Mouse (Mus musculus) hindbrain, embryonic 11.5 days (tissue): ENCODE measurements around the gene Abhd14a. TPM values are rescaled to one million over a fixed set of nuclear protein-coding genes. Genes with fewer than 3 reads are reported as not detected.

Experiments
- ATAC-seq: fragments of 200-750 bp; cut with Nextera tagmentation; 2 replicates; pipeline ENCODE4 v1.8.0; 2017; ENCODE audit warnings: mild to moderate bottlenecking, moderate TSS enrichment, moderate library complexity; ENCODE audit not compliant: low FRiP score
- DNase-seq: peaks from one replicate; pipeline ENCODE4 v3.0.0-alpha.2; 2015; ENCODE audit warnings: low spot score
- H3K27ac ChIP-seq: fragments of 300-500 bp; sonication (generic); 2 replicates; pipeline ENCODE4 v1.5.1; 2014; ENCODE audit warnings: mild to moderate bottlenecking, low read depth, low read length
- H3K27me3 ChIP-seq: fragments of 300-500 bp; sonication (generic); 2 replicates; pipeline ENCODE4 v1.6.1; 2014; ENCODE audit warnings: mild to moderate bottlenecking, low read length, moderate library complexity, mixed read lengths; ENCODE audit not compliant: control insufficient read depth, insufficient read depth
- H3K36me3 ChIP-seq: fragments of 300-500 bp; sonication (generic); 2 replicates; pipeline ENCODE4 v1.6.1; 2014; ENCODE audit warnings: mild to moderate bottlenecking, low read length, moderate library complexity, mixed read lengths; ENCODE audit not compliant: control insufficient read depth, insufficient read depth
- H3K4me1 ChIP-seq: fragments of 300-500 bp; sonication (generic); replicated peaks from 2 replicates; pipeline ENCODE4 v1.6.1; 2014; ENCODE audit warnings: low read length, mixed read lengths; ENCODE audit not compliant: control insufficient read depth, insufficient read depth
- H3K4me2 ChIP-seq: fragments of 300-500 bp; sonication (generic); replicated peaks from 2 replicates; pipeline ENCODE4 v1.6.1; 2014; ENCODE audit warnings: mild to moderate bottlenecking, low read depth, low read length
- H3K4me3 ChIP-seq: fragments of 300-500 bp; sonication (generic); 2 replicates; pipeline ENCODE4 v1.5.1; 2014; ENCODE audit warnings: low read depth, low read length
- H3K9ac ChIP-seq: fragments of 300-500 bp; sonication (generic); 2 replicates; pipeline ENCODE4 v1.6.1; 2014; ENCODE audit warnings: low read depth, low read length
- H3K9me3 ChIP-seq: fragments of 300-500 bp; sonication (generic); 2 replicates; pipeline ENCODE4 v1.6.1; 2016; ENCODE audit warnings: low read length; ENCODE audit not compliant: control insufficient read depth
- WGBS: fragments of 180-500 bp; shearing (Covaris S2); extraction: QIAGEN DNeasy Blood & Tissue Kit; methylation state at CpG from one replicate; pipeline ENCODE4 v1.1.7; 2014; 5-methylcytosine and 5-hydroxymethylcytosine counted together
- polyA plus RNA-seq: library from polyadenylated mRNA; unstranded; fragments of >200 nt; fragmentation: Nextera tagmentation; extraction: Ambion mirVana; gene quantifications from 2 replicates; pipeline ENCODE4 v1.2.1, GENCODE M21; 2014

Abhd14a gene
- polyA plus RNA-seq, 1 experiment from 2014 or later, result 31.2 TPM

DNA sequence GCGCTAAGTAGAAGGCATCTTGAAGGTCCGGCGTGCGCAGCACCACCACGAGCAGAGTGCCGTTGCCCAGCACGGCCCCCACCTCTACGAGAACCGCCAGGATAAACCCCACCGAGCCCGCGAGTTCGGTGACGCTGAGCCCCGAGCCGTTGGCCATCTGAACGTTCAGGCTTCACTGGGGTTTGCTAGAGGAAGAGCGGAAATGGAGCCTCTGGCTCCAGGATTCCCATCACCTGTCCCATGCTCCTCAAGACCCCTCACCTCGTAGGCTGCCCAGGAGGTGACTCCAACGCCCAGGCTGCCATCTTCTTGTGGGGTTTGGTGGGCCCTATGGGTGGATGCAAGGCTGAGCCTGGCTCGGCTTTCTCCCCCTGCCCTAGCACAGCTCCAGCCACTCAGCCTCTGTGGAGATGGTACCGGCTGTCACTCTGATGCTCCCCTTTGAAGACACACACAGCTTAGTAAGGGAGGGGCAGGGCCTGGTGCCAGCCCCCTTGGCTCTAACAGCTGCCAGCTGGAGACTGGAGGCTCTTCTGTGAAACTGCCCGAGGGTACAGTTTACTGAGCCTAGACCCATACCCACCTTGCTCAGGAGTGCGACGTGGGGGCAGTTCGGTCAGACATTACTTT, 18.2 kb upstream of the Abhd14a start, which contains the start of gene Gpr62:
TSS of gene Gpr62 (minus strand) at position 368 of the 630 bp plus-strand sequence.
- 28% methylated on average over 26 of the region's 26 CpGs for WGBS
- Histone ChIP-seq H3K4me3 (peak within 1 kb of the TSS; percentile 43), H3K4me1 (peaks cover 14% of the 10 kb centered on the region; the same call in 1 of the 2 replicates), H3K9ac (peak within 1 kb of the TSS; percentile 68), H3K27ac (peak within 1 kb of the TSS; percentile 60; the same call in 1 of the 2 replicates), H3K4me2 (peak within 1 kb of the TSS; percentile 95), H3K27me3 (no peaks in the 10 kb centered on the region), H3K36me3 (peaks cover 18% of the 10 kb centered on the region), H3K9me3 (no peaks in the 10 kb centered on the region)
- peak; percentile 9 for ATAC-seq
- no peak for DNase-seq

DNA sequence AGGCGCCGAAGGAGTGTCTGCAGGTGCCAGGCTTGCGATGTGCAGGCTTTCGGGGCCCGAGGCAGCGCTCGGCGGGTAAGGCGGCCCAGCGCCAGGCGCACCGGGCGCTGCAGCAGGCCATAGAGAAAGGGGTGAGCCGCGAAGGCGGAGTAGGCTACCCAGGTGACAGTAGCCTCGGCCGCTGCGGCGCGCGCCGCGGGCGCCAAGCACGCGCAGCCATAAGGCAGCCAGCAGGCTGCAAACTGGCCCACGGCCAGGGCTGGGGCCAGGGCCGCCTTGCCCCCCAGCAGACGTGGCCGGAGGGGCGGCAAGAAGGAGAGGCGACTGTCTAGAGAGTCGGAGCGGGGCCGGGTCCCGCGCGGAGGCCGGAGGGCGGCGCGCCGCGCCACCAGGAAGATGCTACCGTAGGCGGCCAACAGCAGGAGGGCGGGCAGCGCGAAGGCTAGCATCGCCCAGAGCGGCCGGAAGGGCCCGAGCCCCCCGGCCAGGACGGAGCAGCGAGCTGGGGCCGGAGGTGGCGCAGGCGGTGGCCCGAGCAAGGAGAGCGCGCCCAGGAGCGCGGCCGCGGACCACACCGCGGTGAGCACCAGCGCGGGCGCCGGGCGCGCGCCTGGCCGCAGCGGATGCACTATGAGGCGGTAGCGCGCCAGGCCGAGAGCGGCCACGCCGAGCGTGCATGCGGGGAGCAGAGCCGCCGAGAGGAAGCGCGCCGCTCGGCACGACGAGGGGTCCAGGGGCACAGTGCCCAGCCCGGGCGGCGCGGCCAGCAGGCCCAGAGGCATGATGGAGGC, 17.5 kb upstream of the Abhd14a start:
- Histone ChIP-seq H3K9me3 (no peaks in the 10 kb centered on the region), H3K36me3 (peaks cover 23% of the 10 kb centered on the region), H3K27ac (peak overlapping the region; percentile 60; the same call in 1 of the 2 replicates), H3K4me3 (peak overlapping the region; percentile 43), H3K4me2 (peak overlapping the region; percentile 95), H3K27me3 (no peaks in the 10 kb centered on the region), H3K4me1 (peaks cover 14% of the 10 kb centered on the region; the same call in 1 of the 2 replicates), H3K9ac (peak overlapping the region; percentile 68)
- ATAC-seq (peak; percentile 82), DNase-seq (peak; percentile 78)
- WGBS, result 1% methylated on average over 89 of the region's 99 CpGs

DNA sequence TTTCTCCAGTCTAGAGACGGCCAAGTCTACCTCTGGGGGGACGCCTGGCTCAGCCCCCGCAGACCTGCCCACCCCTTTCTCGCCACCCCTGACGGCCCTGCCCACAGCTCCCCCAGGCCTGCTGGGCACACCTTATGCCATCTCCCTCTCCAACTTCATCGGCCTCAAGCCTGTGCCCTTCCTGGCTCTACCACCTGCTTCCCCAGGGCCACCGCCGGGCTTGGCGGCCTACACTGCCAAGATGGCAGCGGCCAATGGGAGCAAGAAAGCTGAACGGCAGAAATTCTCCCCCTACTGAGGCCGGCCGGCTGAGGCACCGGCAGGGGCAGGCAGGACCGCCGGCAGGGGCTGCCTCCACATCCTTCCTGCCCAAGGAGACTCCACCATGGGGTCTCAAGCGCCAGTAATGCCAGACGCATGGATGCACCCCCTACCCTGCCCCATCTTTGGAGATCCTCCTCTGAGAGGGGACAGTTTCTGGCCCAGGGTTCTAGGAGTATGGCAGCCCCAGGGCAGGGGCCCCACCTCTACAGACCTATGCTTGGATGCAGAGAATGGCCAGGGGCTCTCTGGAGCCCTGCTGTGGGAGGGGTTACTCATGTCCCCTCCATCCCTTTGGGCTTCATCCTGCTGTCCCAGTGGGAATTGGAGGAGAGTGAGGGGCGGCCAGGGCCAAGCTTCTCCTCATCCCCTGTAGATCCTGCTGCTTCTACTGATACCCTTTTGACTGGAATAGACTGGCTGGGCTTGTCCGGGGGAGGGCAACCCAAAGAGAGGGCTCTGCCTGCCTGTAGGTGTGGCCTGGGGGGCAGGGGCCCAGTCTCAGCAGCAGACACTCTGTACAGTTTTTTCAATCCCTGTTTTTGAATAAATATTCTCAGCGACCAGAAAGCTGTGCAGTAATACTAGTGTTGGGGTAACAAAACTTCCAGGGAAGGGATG, 15.9 kb upstream of the Abhd14a start:
- Histone ChIP-seq H3K4me1 (peaks cover 14% of the 10 kb centered on the region; the same call in 1 of the 2 replicates), H3K9ac (no peak overlapping the region), H3K27ac (no peak overlapping the region), H3K27me3 (no peaks in the 10 kb centered on the region), H3K9me3 (no peaks in the 10 kb centered on the region), H3K36me3 (peaks cover 25% of the 10 kb centered on the region), H3K4me2 (0 out of 2 replicates have a peak overlapping the region, but pooled peaks have one; percentile 7), H3K4me3 (no peak overlapping the region)
- DNase-seq (no peak), ATAC-seq (no peak)
- whole genome bisulfite sequencing, result 86% methylated on average over 21 of the region's 21 CpGs

DNA sequence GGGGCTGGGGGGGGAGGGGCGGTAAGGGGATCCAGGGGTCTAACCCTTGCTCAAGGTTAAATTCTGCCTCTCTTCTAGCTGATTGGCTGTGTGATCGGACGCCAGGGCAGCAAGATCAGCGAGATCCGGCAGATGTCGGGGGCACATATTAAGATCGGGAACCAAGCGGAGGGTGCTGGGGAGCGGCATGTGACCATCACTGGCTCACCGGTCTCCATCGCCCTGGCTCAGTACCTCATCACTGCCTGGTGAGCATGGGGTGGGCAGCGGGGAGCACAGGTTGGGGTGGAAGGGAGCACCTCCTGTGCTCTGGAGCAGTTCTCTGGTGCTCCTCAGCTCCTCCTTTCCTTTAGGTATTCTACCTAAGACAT, 14.9 kb upstream of the Abhd14a start:
- no peak for DNase-seq
- H3K4me1 ChIP-seq, result peaks cover 19% of the 10 kb centered on the region

DNA sequence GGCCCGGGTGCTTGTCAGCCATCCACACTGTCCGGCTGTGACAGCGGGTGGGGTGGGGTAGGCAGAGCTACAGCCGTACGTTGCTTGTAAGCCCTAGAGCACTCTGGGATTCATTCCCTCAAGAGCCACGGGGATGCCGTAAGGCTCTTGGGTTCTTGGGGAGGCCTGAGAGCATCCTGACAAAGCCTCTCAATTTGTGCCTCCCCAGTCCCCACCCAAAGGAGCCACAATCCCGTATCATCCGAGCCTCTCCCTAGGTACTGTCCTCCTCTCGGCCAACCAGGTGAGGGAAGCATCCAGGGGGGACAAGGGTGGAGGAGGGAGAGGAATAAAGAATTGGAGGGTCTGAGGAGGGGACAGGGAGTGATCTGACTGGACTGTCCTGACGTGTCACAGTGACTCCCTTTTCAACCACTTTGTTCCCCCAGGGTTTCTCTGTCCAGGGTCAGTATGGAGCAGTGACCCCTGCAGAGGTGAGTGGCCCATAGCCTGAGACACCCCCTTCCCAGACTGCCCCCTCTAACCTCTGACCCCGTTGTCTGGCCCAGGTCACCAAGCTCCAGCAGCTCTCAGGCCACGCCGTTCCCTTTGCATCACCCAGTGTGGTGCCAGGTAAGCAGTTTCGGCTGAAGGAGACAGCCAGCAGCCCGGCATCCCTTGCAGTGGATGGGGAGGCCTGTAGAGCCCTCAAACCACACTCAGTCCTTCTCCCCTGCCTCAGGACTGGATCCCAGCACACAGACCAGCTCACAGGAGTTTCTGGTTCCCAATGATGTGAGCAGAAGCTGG, 14.4 kb upstream of the Abhd14a start:
- H3K4me2 ChIP-seq, result no peak overlapping the region
- no peak for ATAC-seq
- H3K4me1 ChIP-seq, result peaks cover 25% of the 10 kb centered on the region
- H3K27ac ChIP-seq, result no peak overlapping the region
- DNase-seq, result no peak
- peaks cover 25% of the 10 kb centered on the region for H3K36me3 ChIP-seq
- no peak overlapping the region for H3K4me3 ChIP-seq
- no peaks in the 10 kb centered on the region for H3K9me3 ChIP-seq
- no peak overlapping the region for H3K9ac ChIP-seq
- WGBS, result 80% methylated on average over 16 of the region's 16 CpGs
- no peaks in the 10 kb centered on the region for H3K27me3 ChIP-seq

More for the DNA sequence above, 14.9 kb upstream of the Abhd14a start:
- WGBS, result 92% methylated on average over 12 of the region's 12 CpGs
- H3K36me3 ChIP-seq, result peaks cover 25% of the 10 kb centered on the region
- H3K4me2 ChIP-seq, result no peak overlapping the region
- no peaks in the 10 kb centered on the region for H3K9me3 ChIP-seq
- no peaks in the 10 kb centered on the region for H3K27me3 ChIP-seq
- H3K4me3 ChIP-seq, result no peak overlapping the region
- no peak for ATAC-seq
- no peak overlapping the region for H3K9ac ChIP-seq
- no peak overlapping the region for H3K27ac ChIP-seq

DNA sequence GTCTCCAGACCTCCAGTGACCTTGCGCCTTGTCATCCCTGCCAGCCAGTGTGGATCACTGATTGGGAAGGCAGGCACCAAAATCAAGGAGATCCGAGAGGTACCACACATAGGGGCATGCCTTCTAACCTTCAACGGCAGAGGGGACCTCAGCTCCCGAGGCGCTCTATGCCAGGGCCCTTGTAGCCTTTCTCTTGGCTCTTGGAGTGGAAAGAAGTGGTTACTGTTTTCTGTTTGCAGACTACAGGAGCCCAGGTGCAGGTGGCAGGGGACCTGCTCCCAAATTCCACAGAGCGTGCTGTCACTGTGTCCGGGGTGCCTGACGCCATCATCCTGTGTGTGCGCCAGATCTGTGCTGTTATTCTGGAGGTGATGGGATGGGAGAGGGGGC, 13.5 kb upstream of the Abhd14a start:
- ATAC-seq (no peak), DNase-seq (no peak)
- no peak overlapping the region for H3K9ac ChIP-seq
- no peak overlapping the region for H3K27ac ChIP-seq
- peaks cover 25% of the 10 kb centered on the region for H3K36me3 ChIP-seq
- 91% methylated on average over 9 of the region's 9 CpGs for WGBS
- H3K4me2 ChIP-seq, result no peak overlapping the region
- H3K27me3 ChIP-seq, result no peaks in the 10 kb centered on the region
- no peak overlapping the region for H3K4me3 ChIP-seq
- H3K9me3 ChIP-seq, result no peaks in the 10 kb centered on the region
- H3K4me1 ChIP-seq, result peaks cover 33% of the 10 kb centered on the region

DNA sequence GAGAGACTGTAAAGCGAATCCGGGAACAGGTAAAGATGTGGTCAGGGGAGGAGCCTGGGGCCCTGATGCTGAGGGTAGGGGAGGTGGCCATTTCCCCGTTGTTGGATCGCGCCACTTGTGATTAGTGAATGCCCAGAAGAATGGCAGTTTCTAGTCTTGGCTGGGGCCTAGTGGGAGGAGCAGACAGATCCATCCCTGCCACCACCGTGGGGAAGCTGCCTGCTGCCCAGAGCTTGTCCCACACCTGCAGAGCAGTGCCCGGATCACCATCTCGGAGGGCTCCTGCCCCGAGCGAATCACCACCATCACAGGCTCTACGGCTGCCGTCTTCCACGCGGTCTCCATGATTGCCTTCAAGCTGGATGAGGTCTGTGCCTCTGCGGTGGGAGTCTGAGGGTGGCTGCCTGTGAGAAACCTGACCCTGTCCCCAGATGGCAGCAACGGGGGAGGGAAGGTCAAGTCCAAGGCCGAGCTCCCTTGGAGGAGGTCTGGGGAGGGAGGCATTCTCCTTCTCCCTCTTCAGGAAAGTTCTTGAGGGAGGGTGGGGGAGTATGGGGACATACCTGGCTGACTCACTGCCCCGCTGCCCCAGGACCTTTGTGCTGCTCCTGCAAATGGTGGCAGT, 13.0 kb upstream of the Abhd14a start:
- no peaks in the 10 kb centered on the region for H3K27me3 ChIP-seq
- no peak overlapping the region for H3K9ac ChIP-seq
- ATAC-seq, result no peak
- no peak overlapping the region for H3K4me2 ChIP-seq
- 76% methylated on average over 18 of the region's 18 CpGs for WGBS
- H3K9me3 ChIP-seq, result no peaks in the 10 kb centered on the region
- peaks cover 25% of the 10 kb centered on the region for H3K36me3 ChIP-seq
- no peak for DNase-seq
- no peak overlapping the region for H3K27ac ChIP-seq
- H3K4me3 ChIP-seq, result no peak overlapping the region
- peaks cover 35% of the 10 kb centered on the region for H3K4me1 ChIP-seq
